Mouse (Mus musculus) brain, embryonic 14.5 days (tissue): ENCODE results near the gene Duoxa1.

ENCODE experiments used
- CTCF ChIP-seq: fragments of 200-500 bp; IDR thresholded peaks from 2 replicates; pipeline ENCODE4 v1.5.1; 2012; ENCODE audit warnings: inconsistent platforms, mild to moderate bottlenecking, moderate library complexity, borderline replicate concordance; ENCODE audit not compliant: insufficient read depth, insufficient read length; ENCODE audit errors: extremely low read depth
- POLR2A ChIP-seq: fragments of 200-500 bp; IDR thresholded peaks from 2 replicates; pipeline ENCODE4 v1.6.1; 2012; ENCODE audit warnings: mild to moderate bottlenecking, inconsistent platforms, borderline replicate concordance; ENCODE audit not compliant: poor library complexity, insufficient read depth, insufficient read length, severe bottlenecking; ENCODE audit errors: extremely low read depth

- TF ChIP-seq CTCF (no peak), POLR2A (no peak)
Measured at GRCm38 (mm10) chr2:122355389-122355788, 41.9 kb upstream of the Duoxa1 start.
